Mouse (Mus musculus) neural tube, embryonic 14.5 days (tissue): ENCODE results near the gene Gm20388. TPM values are rescaled to one million over a fixed set of nuclear protein-coding genes. Genes with fewer than 3 reads are reported as not detected.

ENCODE experiments used
- ATAC-seq: fragments of 200-750 bp; cut with Nextera tagmentation; 2 replicates; pipeline ENCODE4 v1.8.0; 2017; ENCODE audit warnings: low read depth, mild to moderate bottlenecking, moderate TSS enrichment, moderate library complexity
- H3K27ac ChIP-seq: fragments of 300-500 bp; sonication (generic); 2 replicates; pipeline ENCODE4 v1.5.1; 2014; ENCODE audit warnings: low read depth, mild to moderate bottlenecking, control low read depth, low read length, moderate library complexity, mixed read lengths
- H3K27me3 ChIP-seq: fragments of 300-500 bp; sonication (generic); 2 replicates; pipeline ENCODE4 v1.6.1; 2014; ENCODE audit warnings: low read length; ENCODE audit not compliant: control insufficient read depth, insufficient read depth
- H3K36me3 ChIP-seq: fragments of 300-500 bp; sonication (generic); 2 replicates; pipeline ENCODE4 v1.6.1; 2014; ENCODE audit warnings: low read length, mixed read lengths; ENCODE audit not compliant: control insufficient read depth, insufficient read depth
- H3K4me1 ChIP-seq: fragments of 300-500 bp; sonication (generic); 2 replicates; pipeline ENCODE4 v1.6.1; 2014; ENCODE audit warnings: low read length; ENCODE audit not compliant: control insufficient read depth, insufficient read depth
- H3K4me2 ChIP-seq: fragments of 300-500 bp; sonication (generic); 2 replicates; pipeline ENCODE4 v1.6.1; 2014; ENCODE audit warnings: mild to moderate bottlenecking, low read depth, low read length, control low read depth
- H3K4me3 ChIP-seq: fragments of 300-500 bp; sonication (generic); 2 replicates; pipeline ENCODE4 v1.5.1; 2014; ENCODE audit warnings: low read depth, low read length, control low read depth, mixed read lengths
- H3K9ac ChIP-seq: fragments of 300-500 bp; sonication (generic); replicated peaks from 2 replicates; pipeline ENCODE4 v1.6.1; 2014; ENCODE audit warnings: low read depth, mild to moderate bottlenecking, control low read depth, low read length, mixed read lengths
- H3K9me3 ChIP-seq: fragments of 300-500 bp; sonication (generic); 2 replicates; pipeline ENCODE4 v1.6.1; 2016; ENCODE audit warnings: low read length; ENCODE audit not compliant: control insufficient read depth
- WGBS: fragments of 180-500 bp; shearing (Covaris S2); extraction: QIAGEN DNeasy Blood & Tissue Kit; methylation state at CpG from one replicate; pipeline ENCODE4 v1.1.7; 2014; 5-methylcytosine and 5-hydroxymethylcytosine counted together
- polyA plus RNA-seq: library from polyadenylated mRNA; unstranded; fragments of >200 nt; fragmentation: Nextera tagmentation; extraction: Ambion mirVana; gene quantifications from 2 replicates; pipeline ENCODE4 v1.2.1, GENCODE M21; 2014

The Gm20388 gene
- polyA plus RNA-seq, 1 experiment from 2014 or later = 10.3 TPM

- no peaks in the 10 kb centered on the region; the same call in 1 of the 2 replicates for H3K27me3 ChIP-seq
- no peak overlapping the region for H3K9ac ChIP-seq
- H3K27ac ChIP-seq = no peak overlapping the region
- no peaks in the 10 kb centered on the region for H3K36me3 ChIP-seq
- no peak overlapping the region for H3K4me2 ChIP-seq
- no peaks in the 10 kb centered on the region for H3K4me1 ChIP-seq
- H3K9me3 ChIP-seq = no peaks in the 10 kb centered on the region
- no peak for ATAC-seq
- H3K4me3 ChIP-seq = no peak overlapping the region
- 85% methylated on average over 9 of the region's 9 CpGs for WGBS
These were observed 1440.2 kb downstream of the Gm20388 start for GRCm38 (mm10) chr8:121350803-121351202.

- Histone ChIP-seq H3K4me3 (no peak overlapping the region), H3K9me3 (no peaks in the 10 kb centered on the region), H3K36me3 (no peaks in the 10 kb centered on the region), H3K4me2 (no peak overlapping the region), H3K27me3 (no peaks in the 10 kb centered on the region), H3K4me1 (peaks cover 10% of the 10 kb centered on the region), H3K27ac (no peak overlapping the region), H3K9ac (no peak overlapping the region)
- WGBS = 12% methylated on average over 10 of the region's 10 CpGs
- ATAC-seq = no peak
These were observed 1444.2 kb downstream of the Gm20388 start for GRCm38 (mm10) chr8:121354844-121355243.

GRCm38 (mm10) chr8:121357451-121357850 lies 1446.8 kb downstream of the Gm20388 start:
- ATAC-seq = no peak
- Histone ChIP-seq H3K9ac (no peak overlapping the region), H3K27me3 (no peaks in the 10 kb centered on the region), H3K4me1 (peaks cover 12% of the 10 kb centered on the region), H3K4me2 (no peak overlapping the region), H3K27ac (no peak overlapping the region), H3K4me3 (no peak overlapping the region), H3K9me3 (no peaks in the 10 kb centered on the region), H3K36me3 (no peaks in the 10 kb centered on the region)
- WGBS = 96% methylated on average over 4 of the region's 4 CpGs

- Histone ChIP-seq H3K36me3 (no peaks in the 10 kb centered on the region), H3K27ac (peak overlapping the region; percentile 76), H3K4me3 (no peak overlapping the region), H3K4me1 (peaks cover 12% of the 10 kb centered on the region), H3K27me3 (no peaks in the 10 kb centered on the region), H3K9me3 (no peaks in the 10 kb centered on the region), H3K9ac (no peak overlapping the region), H3K4me2 (no peak overlapping the region)
- 47% methylated on average over 4 of the region's 4 CpGs for WGBS
- no peak for ATAC-seq
These were observed 1448.0 kb downstream of the Gm20388 start for GRCm38 (mm10) chr8:121358609-121359008.

GRCm38 (mm10) chr8:121359131-121359981 lies 1448.7 kb downstream of the Gm20388 start:
- Histone ChIP-seq H3K4me1 (peaks cover 12% of the 10 kb centered on the region), H3K9ac (no peak overlapping the region), H3K27me3 (no peaks in the 10 kb centered on the region), H3K9me3 (no peaks in the 10 kb centered on the region), H3K4me2 (no peak overlapping the region), H3K4me3 (no peak overlapping the region), H3K36me3 (no peaks in the 10 kb centered on the region), H3K27ac (peak overlapping the region; percentile 76)
- 3% methylated on average over 20 of the region's 20 CpGs for WGBS
- peak; percentile 76 for ATAC-seq

- H3K4me3 ChIP-seq = no peak overlapping the region
- peaks cover 12% of the 10 kb centered on the region for H3K4me1 ChIP-seq
- no peak for ATAC-seq
- no peaks in the 10 kb centered on the region for H3K27me3 ChIP-seq
- 37% methylated on average over 6 of the region's 6 CpGs for WGBS
- H3K9ac ChIP-seq = no peak overlapping the region
- no peaks in the 10 kb centered on the region for H3K9me3 ChIP-seq
- H3K27ac ChIP-seq = no peak overlapping the region
- no peaks in the 10 kb centered on the region for H3K36me3 ChIP-seq
- H3K4me2 ChIP-seq = no peak overlapping the region
These were observed 1449.4 kb downstream of the Gm20388 start for GRCm38 (mm10) chr8:121360001-121360400.

- H3K4me3 ChIP-seq = no peak overlapping the region
- no peaks in the 10 kb centered on the region for H3K36me3 ChIP-seq
- no peak overlapping the region for H3K9ac ChIP-seq
- H3K4me2 ChIP-seq = no peak overlapping the region
- peaks cover 12% of the 10 kb centered on the region for H3K4me1 ChIP-seq
- no peak for ATAC-seq
- H3K27me3 ChIP-seq = no peaks in the 10 kb centered on the region
- H3K27ac ChIP-seq = no peak overlapping the region
- H3K9me3 ChIP-seq = no peaks in the 10 kb centered on the region
- 61% methylated on average over 8 of the region's 8 CpGs for WGBS
These were observed 1450.5 kb downstream of the Gm20388 start for GRCm38 (mm10) chr8:121361166-121361565.

GRCm38 (mm10) chr8:121364646-121365045 lies 1454.0 kb downstream of the Gm20388 start:
- Histone ChIP-seq H3K27ac (no peak overlapping the region), H3K4me1 (peaks cover 3% of the 10 kb centered on the region; the same call in 1 of the 2 replicates), H3K36me3 (no peaks in the 10 kb centered on the region), H3K9me3 (no peaks in the 10 kb centered on the region), H3K27me3 (no peaks in the 10 kb centered on the region), H3K9ac (no peak overlapping the region), H3K4me3 (no peak overlapping the region), H3K4me2 (no peak overlapping the region)
- 88% methylated on average over 6 of the region's 6 CpGs for whole genome bisulfite sequencing
- ATAC-seq = no peak

GRCm38 (mm10) chr8:121365150-121365549 lies 1454.5 kb downstream of the Gm20388 start:
- Histone ChIP-seq H3K27ac (no peak overlapping the region), H3K4me3 (no peak overlapping the region), H3K27me3 (no peaks in the 10 kb centered on the region), H3K4me2 (no peak overlapping the region), H3K9ac (no peak overlapping the region), H3K9me3 (no peaks in the 10 kb centered on the region), H3K4me1 (no peaks in the 10 kb centered on the region), H3K36me3 (no peaks in the 10 kb centered on the region)
- no peak for ATAC-seq
- WGBS = 83% methylated on average over 3 of the region's 3 CpGs
